Mouse (Mus musculus): Measurements from ENCODE around the gene B430306N03Rik.

GRCm38 (mm10) chr17:48346834-48347233 lies 30.9 kb downstream of the B430306N03Rik start:
- no peak for TF ChIP-seq CTCF (IDR thresholded peaks at IDR 0.05; ENCODE audit: low read depth)
- no peak for TF ChIP-seq EP300 (IDR thresholded peaks at IDR 0.05; ENCODE audit: low read depth)

Measured in heart, postnatal 0 days (tissue).